Mouse (Mus musculus): ENCODE measurements around the gene Clic1. TPM values are rescaled to one million over a fixed set of nuclear protein-coding genes. Genes with fewer than 3 reads are reported as not detected.
"Not testable (repeated sequence)": the region's sequence is repeated elsewhere in the genome, so short reads cannot be mapped to it uniquely, and the experiment has no call there.

Gene Clic1
- polyA plus RNA-seq (2016; fragmentation: Nextera tagmentation; extraction: Ambion mirVana), result 374 and 380 TPM in 2 replicates

- H3K9me3 ChIP-seq, result no peaks in the 10 kb centered on the region
- peaks cover 28% of the 10 kb centered on the region for H3K36me3 ChIP-seq
- peak; percentile 94 for DNase-seq (ENCODE audit: low spot score)
- no peaks in the 10 kb centered on the region for H3K27me3 ChIP-seq (ENCODE audit: insufficient read depth, poor library complexity, severe bottlenecking)
- peak within 1 kb of the TSS; percentile 98 for H3K27ac ChIP-seq
- 1% methylated on average over 11 of the region's 11 CpGs for WGBS
- H3K4me1 ChIP-seq, result peaks cover 72% of the 10 kb centered on the region
- H3K4me3 ChIP-seq, result peak within 1 kb of the TSS; percentile 80
Observed at GRCm38 (mm10) chr17:35049561-35050016, at the start of gene Clic1. Clic1 (plus strand) TSS chr17:35049966.

GRCm38 (mm10) chr17:35000717-35001451 lies 48.9 kb upstream of the Clic1 start, which contains the start of gene Vars:
Vars (plus strand) TSS chr17:35000987.
- Histone ChIP-seq H3K27ac (peak within 1 kb of the TSS; percentile 98), H3K36me3 (peaks cover 38% of the 10 kb centered on the region), H3K27me3 (ENCODE audit: insufficient read depth, poor library complexity, severe bottlenecking) (no peaks in the 10 kb centered on the region), H3K4me1 (peaks cover 50% of the 10 kb centered on the region), H3K4me3 (peak within 1 kb of the TSS; percentile 75), H3K9me3 (no peaks in the 10 kb centered on the region)
- under 1% methylated on average over 83 of the region's 83 CpGs for WGBS
- peak; percentile 96 for DNase-seq (ENCODE audit: low spot score)

GRCm38 (mm10) chr17:35001452-35002152 lies 48.2 kb upstream of the Clic1 start:
- Histone ChIP-seq H3K4me1 (peaks cover 50% of the 10 kb centered on the region), H3K27me3 (ENCODE audit: insufficient read depth, poor library complexity, severe bottlenecking) (no peaks in the 10 kb centered on the region), H3K36me3 (peaks cover 41% of the 10 kb centered on the region), H3K9me3 (no peaks in the 10 kb centered on the region), H3K4me3 (peak overlapping the region; percentile 75), H3K27ac (peak overlapping the region; percentile 98)
- no peak for DNase-seq (ENCODE audit: low spot score)
- under 1% methylated on average over 35 of the region's 35 CpGs for WGBS

GRCm38 (mm10) chr17:35002153-35002865 lies 47.5 kb upstream of the Clic1 start:
- H3K4me1 ChIP-seq, result peaks cover 50% of the 10 kb centered on the region
- peak overlapping the region; percentile 75 for H3K4me3 ChIP-seq
- 14% methylated on average over 12 of the region's 12 CpGs for WGBS
- H3K9me3 ChIP-seq, result no peaks in the 10 kb centered on the region
- no peak for DNase-seq (ENCODE audit: low spot score)
- peaks cover 49% of the 10 kb centered on the region for H3K36me3 ChIP-seq
- H3K27me3 ChIP-seq (ENCODE audit: insufficient read depth, poor library complexity, severe bottlenecking), result no peaks in the 10 kb centered on the region
- peak overlapping the region; percentile 98 for H3K27ac ChIP-seq

GRCm38 (mm10) chr17:35003022-35003838 lies 46.5 kb upstream of the Clic1 start:
- Histone ChIP-seq H3K4me1 (peaks cover 49% of the 10 kb centered on the region), H3K4me3 (peak overlapping the region; percentile 75), H3K27ac (peak overlapping the region; percentile 98; the same call in 1 of the 2 replicates), H3K9me3 (no peaks in the 10 kb centered on the region), H3K27me3 (ENCODE audit: insufficient read depth, poor library complexity, severe bottlenecking) (no peaks in the 10 kb centered on the region), H3K36me3 (peaks cover 51% of the 10 kb centered on the region)
- WGBS, result 62% methylated on average over 9 of the region's 9 CpGs
- no peak for DNase-seq (ENCODE audit: low spot score)

GRCm38 (mm10) chr17:35004075-35004717 lies 45.6 kb upstream of the Clic1 start:
- no peak for DNase-seq (ENCODE audit: low spot score)
- no peaks in the 10 kb centered on the region for H3K27me3 ChIP-seq (ENCODE audit: insufficient read depth, poor library complexity, severe bottlenecking)
- H3K27ac ChIP-seq, result no peak overlapping the region
- 0 out of 2 replicates have a peak overlapping the region, but pooled peaks have one; percentile 10 for H3K4me3 ChIP-seq
- H3K9me3 ChIP-seq, result no peaks in the 10 kb centered on the region
- H3K4me1 ChIP-seq, result peaks cover 39% of the 10 kb centered on the region
- peaks cover 51% of the 10 kb centered on the region for H3K36me3 ChIP-seq
- WGBS, result 94% methylated on average over 17 of the region's 17 CpGs

- no peaks in the 10 kb centered on the region for H3K9me3 ChIP-seq
- H3K36me3 ChIP-seq, result peaks cover 60% of the 10 kb centered on the region
- 93% methylated on average over 10 of the region's 10 CpGs for WGBS
- H3K4me3 ChIP-seq, result no peak overlapping the region
- H3K27ac ChIP-seq, result no peak overlapping the region
- no peak for DNase-seq (ENCODE audit: low spot score)
- no peaks in the 10 kb centered on the region for H3K27me3 ChIP-seq (ENCODE audit: insufficient read depth, poor library complexity, severe bottlenecking)
- H3K4me1 ChIP-seq, result peaks cover 30% of the 10 kb centered on the region
Observed at GRCm38 (mm10) chr17:35005158-35005557, 44.6 kb upstream of the Clic1 start.

GRCm38 (mm10) chr17:35005902-35006301 lies 43.9 kb upstream of the Clic1 start:
- not testable (repeated sequence) for H3K27me3 ChIP-seq (ENCODE audit: insufficient read depth, poor library complexity, severe bottlenecking); DNase-seq (ENCODE audit: low spot score); H3K27ac ChIP-seq; H3K9me3 ChIP-seq; H3K4me3 ChIP-seq
- Histone ChIP-seq H3K4me1 (peaks cover 27% of the 10 kb centered on the region), H3K36me3 (peaks cover 68% of the 10 kb centered on the region)
- 90% methylated on average over 5 of the region's 5 CpGs for WGBS

GRCm38 (mm10) chr17:35007387-35007991 lies 42.3 kb upstream of the Clic1 start:
- no peak for DNase-seq (ENCODE audit: low spot score)
- no peak overlapping the region for H3K27ac ChIP-seq
- H3K4me1 ChIP-seq, result peaks cover 16% of the 10 kb centered on the region
- H3K4me3 ChIP-seq, result no peak overlapping the region
- peaks cover 84% of the 10 kb centered on the region for H3K36me3 ChIP-seq
- no peaks in the 10 kb centered on the region for H3K9me3 ChIP-seq
- WGBS, result 94% methylated on average over 7 of the region's 7 CpGs
- no peaks in the 10 kb centered on the region for H3K27me3 ChIP-seq (ENCODE audit: insufficient read depth, poor library complexity, severe bottlenecking)

GRCm38 (mm10) chr17:35009586-35009985 lies 40.2 kb upstream of the Clic1 start:
- Histone ChIP-seq H3K4me3 (peak overlapping the region; percentile 9; the same call in 1 of the 2 replicates), H3K9me3 (no peaks in the 10 kb centered on the region), H3K36me3 (peaks cover 97% of the 10 kb centered on the region), H3K27ac (no peak overlapping the region), H3K27me3 (ENCODE audit: insufficient read depth, poor library complexity, severe bottlenecking) (no peaks in the 10 kb centered on the region), H3K4me1 (no peaks in the 10 kb centered on the region; the same call in 1 of the 2 replicates)
- WGBS, result 90% methylated on average over 7 of the region's 7 CpGs
- no peak for DNase-seq (ENCODE audit: low spot score)

- Histone ChIP-seq H3K4me3 (no peak overlapping the region), H3K9me3 (no peaks in the 10 kb centered on the region), H3K27me3 (ENCODE audit: insufficient read depth, poor library complexity, severe bottlenecking) (no peaks in the 10 kb centered on the region), H3K4me1 (peaks cover 9% of the 10 kb centered on the region), H3K27ac (no peak overlapping the region), H3K36me3 (peaks cover 99% of the 10 kb centered on the region)
- no peak for DNase-seq (ENCODE audit: low spot score)
- WGBS, result 89% methylated on average over 8 of the region's 8 CpGs
Observed at GRCm38 (mm10) chr17:35011440-35011839, 38.3 kb upstream of the Clic1 start.

Data from heart, embryonic 10.5 days (tissue).